ENCODE assay signal across 20 mouse cellular contexts in genomic region chr17:47929431-47929830, GRCm38 (mm10). TPM values are rescaled to one million over a fixed set of nuclear protein-coding genes. Genes with fewer than 3 reads are reported as not detected.
DNase-seq lines count a peak whose midpoint lies in the region; ATAC-seq and TF ChIP-seq lines count a peak whose summit lies in the region.
"Had no signal": no experiment of that assay in that cellular context is flagged by ENCODE, and none has a peak within 500 bp of the region (broad histone marks: within the 10 kb centered on the region; RNA-seq: fewer than 3 reads in every experiment).

No protein-coding gene starts in this region.

- TF ChIP-seq CTCF in liver, adult 2 months (IDR thresholded peaks at IDR 0.05; ENCODE audit: low read depth, low read length): peak; percentile 10; the same call in 1 of the 2 replicates
- 0 out of 2 replicates have a peak, but pooled peaks have one; percentile 19 for TF ChIP-seq CTCF in midbrain, postnatal 0 days (IDR thresholded peaks at IDR 0.05)
- TF ChIP-seq CTCF in brain, embryonic 14.5 days (IDR thresholded peaks at IDR 0.05; ENCODE audit: borderline replicate concordance, extremely low read depth, insufficient read depth, insufficient read length): peak; percentile 19; the same call in 1 of the 2 replicates

- no peaks in the 10 kb centered on the region for H3K79me2 ChIP-seq in liver, adult 2 months (ENCODE audit: control insufficient read depth, insufficient read depth, low read length)

- no peak overlapping the region for H3K27ac ChIP-seq in liver, adult 2 months (replicated peaks; ENCODE audit: insufficient read depth, low read depth, low read length)
- no peak overlapping the region for H3K27ac ChIP-seq in liver, embryonic 12.5 days
- H3K27ac ChIP-seq in midbrain, postnatal 0 days (ENCODE audit: low read depth, low read length): no peak overlapping the region
- no peak overlapping the region for H3K27ac ChIP-seq in midbrain, embryonic 10.5 days (replicated peaks)
- H3K27ac ChIP-seq: embryonic facial prominence, embryonic 13.5 days; forebrain, embryonic 12.5 days; heart, adult 2 months; heart, embryonic 15.5 days; hindbrain, embryonic 13.5 days had no signal

- no peak overlapping the region for H3K4me2 ChIP-seq in liver, embryonic 12.5 days
- H3K4me2 ChIP-seq in midbrain, postnatal 0 days (ENCODE audit: low read depth, low read length, poor library complexity, severe bottlenecking): no peak overlapping the region
- H3K4me2 ChIP-seq: embryonic facial prominence, embryonic 13.5 days; forebrain, embryonic 12.5 days; heart, embryonic 11.5 days; heart, embryonic 15.5 days; hindbrain, embryonic 13.5 days had no signal

- no peak overlapping the region for H3K4me3 ChIP-seq in liver, adult 2 months (ENCODE audit: insufficient read depth, low read depth, low read length)
- H3K4me3 ChIP-seq in liver, embryonic 12.5 days: no peak overlapping the region
- H3K4me3 ChIP-seq in midbrain, postnatal 0 days (ENCODE audit: low read depth, low read length): no peak overlapping the region
- no peak overlapping the region for H3K4me3 ChIP-seq in midbrain, embryonic 10.5 days
- H3K4me3 ChIP-seq: embryonic facial prominence, embryonic 13.5 days; forebrain, embryonic 12.5 days; heart, adult 2 months; heart, embryonic 15.5 days; hindbrain, embryonic 13.5 days had no signal

- no peaks in the 10 kb centered on the region for H3K36me3 ChIP-seq in liver, adult 2 months (ENCODE audit: control insufficient read depth, insufficient read depth, low read length)
- H3K36me3 ChIP-seq in liver, embryonic 12.5 days: peaks cover 9% of the 10 kb centered on the region; the same call in 1 of the 2 replicates
- no peaks in the 10 kb centered on the region for H3K36me3 ChIP-seq in midbrain, postnatal 0 days (ENCODE audit: insufficient read depth, low read length)
- 0 out of 2 replicates have a peak, but pooled peaks cover 3% of the 10 kb centered on the region for H3K36me3 ChIP-seq in midbrain, embryonic 10.5 days
- H3K36me3 ChIP-seq: embryonic facial prominence, embryonic 13.5 days; forebrain, embryonic 12.5 days; heart, embryonic 15.5 days; hindbrain, embryonic 13.5 days had no signal

- WGBS in liver, adult 2 months: 93% methylated on average over 4 of the region's 4 CpGs
- 69% methylated on average over 4 of the region's 4 CpGs for WGBS in liver, embryonic 12.5 days (ENCODE audit: insufficient replicate concordance)
- WGBS in midbrain, postnatal 0 days: 92% methylated on average over 4 of the region's 4 CpGs
- 86% methylated on average over 4 of the region's 4 CpGs for WGBS in midbrain, embryonic 10.5 days

- peaks cover 6% of the 10 kb centered on the region; the same call in 1 of the 2 replicates for H3K9me3 ChIP-seq in liver, embryonic 12.5 days (replicated peaks)
- H3K9me3 ChIP-seq in midbrain, postnatal 0 days (ENCODE audit: low read length): no peaks in the 10 kb centered on the region
- H3K9me3 ChIP-seq in midbrain, embryonic 10.5 days (replicated peaks): peaks cover 4% of the 10 kb centered on the region; the same call in 1 of the 2 replicates
- H3K9me3 ChIP-seq: embryonic facial prominence, embryonic 13.5 days; heart, embryonic 15.5 days; hindbrain, embryonic 13.5 days had no signal

- H3K4me1 ChIP-seq in liver, adult 2 months (ENCODE audit: control insufficient read depth, insufficient read depth, low read length): peaks cover 2% of the 10 kb centered on the region
- H3K4me1 ChIP-seq in liver, embryonic 12.5 days: peaks cover 22% of the 10 kb centered on the region
- H3K4me1 ChIP-seq in midbrain, postnatal 0 days (ENCODE audit: insufficient read depth, low read length): no peaks in the 10 kb centered on the region
- peaks cover 29% of the 10 kb centered on the region for H3K4me1 ChIP-seq in midbrain, embryonic 10.5 days

- TF ChIP-seq POLR2A in liver, adult 2 months (IDR thresholded peaks at IDR 0.05; ENCODE audit: extremely low read depth, insufficient read depth, low read length): no peak
- no peak for TF ChIP-seq POLR2A in brain, embryonic 14.5 days (IDR thresholded peaks at IDR 0.05; ENCODE audit: borderline replicate concordance, extremely low read depth, insufficient read depth, insufficient read length, poor library complexity, severe bottlenecking)

- DNase-seq in liver, adult 2 months (ENCODE audit: extremely low read depth, low read depth, low spot score): no peak
- no peak for DNase-seq in midbrain, postnatal 0 days (ENCODE audit: low spot score)
- DNase-seq in midbrain, embryonic 10.5 days (ENCODE audit: low spot score): no peak
- DNase-seq in brain, embryonic 14.5 days (ENCODE audit: low read depth): no peak
- no peak for DNase-seq in adrenal gland, postnatal 4 days (ENCODE audit: low spot score in 2 of 2)
- no peak for DNase-seq in right cerebral cortex, postnatal 4 days
- DNase-seq: adrenal gland, adult 8-10 months; cerebellum, adult 18-20 months; cerebellum, adult 9-11 months; cerebellum, postnatal 36 days; forebrain, postnatal 0 days; gastrocnemius, postnatal 14 days; heart, adult 2 months; heart, postnatal 14 days had no signal

- H3K9ac ChIP-seq in liver, adult 2 months (ENCODE audit: low read depth, low read length): no peak overlapping the region
- H3K9ac ChIP-seq in liver, embryonic 12.5 days: no peak overlapping the region
- no peak overlapping the region for H3K9ac ChIP-seq in midbrain, postnatal 0 days (replicated peaks; ENCODE audit: low read length, poor library complexity, severe bottlenecking)
- H3K9ac ChIP-seq: embryonic facial prominence, embryonic 13.5 days; forebrain, embryonic 12.5 days; forebrain, postnatal 0 days; heart, embryonic 15.5 days; hindbrain, embryonic 13.5 days had no signal

- ATAC-seq in liver, embryonic 12.5 days: no peak
- no peak for ATAC-seq in midbrain, postnatal 0 days (ENCODE audit: low FRiP score)
- ATAC-seq: forebrain, postnatal 0 days had no signal

- H3K27me3 ChIP-seq in liver, adult 2 months (ENCODE audit: control insufficient read depth, insufficient read depth, low read length): no peaks in the 10 kb centered on the region
- H3K27me3 ChIP-seq in liver, embryonic 12.5 days (replicated peaks): peaks cover 1% of the 10 kb centered on the region; the same call in 1 of the 2 replicates
- H3K27me3 ChIP-seq in midbrain, postnatal 0 days (ENCODE audit: insufficient read depth, low read length): no peaks in the 10 kb centered on the region
- peaks cover 8% of the 10 kb centered on the region; the same call in 1 of the 2 replicates for H3K27me3 ChIP-seq in midbrain, embryonic 10.5 days (ENCODE audit: low read depth, poor library complexity, severe bottlenecking)
- H3K27me3 ChIP-seq: embryonic facial prominence, embryonic 13.5 days; heart, embryonic 15.5 days had no signal

RNA-seq across cellular contexts. Expression of gene Foxp4, which starts 5.0 kb away (rescaled TPM):
- total RNA-seq in liver, adult 2 months (2014; rRNA removed): 2.0 and 4.1 TPM in 2 replicates
- 18.5 and 24.6 TPM in 2 replicates for polyA plus RNA-seq in liver, adult 2 months (2012; rRNA removed)
- polyA plus RNA-seq in liver, embryonic 12.5 days (2016; fragmentation: Nextera tagmentation; extraction: Ambion mirVana): 13.7 and 13.9 TPM in 2 replicates
- total RNA-seq in midbrain, postnatal 0 days (2014; rRNA removed): 129 and 200 TPM in 2 replicates
- 50.8 and 55.4 TPM in 2 replicates for polyA plus RNA-seq in midbrain, postnatal 0 days (2015; fragmentation: Nextera tagmentation; extraction: Ambion mirVana)
- polyA plus RNA-seq in midbrain, embryonic 10.5 days (2016; fragmentation: Nextera tagmentation; extraction: Ambion mirVana): 21.8 and 25.5 TPM in 2 replicates
- 93.8 and 94.9 TPM in 2 replicates for polyA plus RNA-seq in brain, embryonic 14.5 days (2012; rRNA removed)
- 10 to 100 TPM; 37.8 to 41.2 TPM for total RNA-seq in adrenal gland, postnatal 4 days (2021)
